Mouse (Mus musculus) splenic B cell, adult 2 months (primary cell): ENCODE measurements around the gene Vopp1.
A peak's percentile ranks its signal among the peaks of the same experiment; 100 is the strongest.
"Not testable (repeated sequence)": the region's sequence is repeated elsewhere in the genome, so short reads cannot be mapped to it uniquely, and the experiment has no call there.

Source experiments
- DNase-seq: peaks from one replicate; pipeline ENCODE4 v3.0.0-alpha.2; 2011; ENCODE audit warnings: low read depth, low spot score
- H3K27me3 ChIP-seq: 2 replicates; pipeline ENCODE4 v1.6.1; 2012; ENCODE audit warnings: mild to moderate bottlenecking, low read length, moderate library complexity, mixed read lengths; ENCODE audit not compliant: control insufficient read depth, poor library complexity, insufficient read depth, severe bottlenecking
- H3K36me3 ChIP-seq: 2 replicates; pipeline ENCODE4 v1.6.1; 2012; ENCODE audit warnings: mild to moderate bottlenecking, low read length, moderate library complexity, mixed read lengths; ENCODE audit not compliant: control insufficient read depth, poor library complexity, insufficient read depth, severe bottlenecking

The Vopp1 gene

GRCm38 (mm10) chr6:57824422-57825258, at the start of gene Vopp1:
Vopp1 (minus strand) TSS chr6:57825159.
- DNase-seq = peak; percentile 72
- no peaks in the 10 kb centered on the region for H3K36me3 ChIP-seq

GRCm38 (mm10) chr6:57859043-57860042, 34.4 kb upstream of the Vopp1 start:
- peak; percentile 61 for DNase-seq
- Histone ChIP-seq H3K36me3 (no peaks in the 10 kb centered on the region), H3K27me3 (no peaks in the 10 kb centered on the region)

More at GRCm38 (mm10) chr6:57824422-57825258, at the start of gene Vopp1:
- no peaks in the 10 kb centered on the region; the same call in 1 of the 2 replicates for H3K27me3 ChIP-seq

- DNase-seq, H3K36me3 ChIP-seq, H3K27me3 ChIP-seq: not testable (repeated sequence)
These were observed 26.2 kb upstream of the Vopp1 start for GRCm38 (mm10) chr6:57851177-57851576.

- DNase-seq = no peak
These were observed 25.3 kb upstream of the Vopp1 start, which contains the start of gene Vmn1r21 for GRCm38 (mm10) chr6:57850286-57850685. Vmn1r21 (minus strand) TSS chr6:57850343.

GRCm38 (mm10) chr6:57839693-57840408, 14.9 kb upstream of the Vopp1 start:
- Histone ChIP-seq H3K27me3 (no peaks in the 10 kb centered on the region), H3K36me3 (no peaks in the 10 kb centered on the region)
- DNase-seq = no peak

More at GRCm38 (mm10) chr6:57850286-57850685, 25.3 kb upstream of the Vopp1 start, which contains the start of gene Vmn1r21:
- Histone ChIP-seq H3K36me3 (no peaks in the 10 kb centered on the region), H3K27me3 (no peaks in the 10 kb centered on the region)

GRCm38 (mm10) chr6:57825259-57825715, 328 bp upstream of the Vopp1 start:
- peak; percentile 5 for DNase-seq
- Histone ChIP-seq H3K36me3 (no peaks in the 10 kb centered on the region), H3K27me3 (no peaks in the 10 kb centered on the region; the same call in 1 of the 2 replicates)

GRCm38 (mm10) chr6:57823461-57823860, 1.5 kb downstream of the Vopp1 start:
- DNase-seq = peak; percentile 27
- Histone ChIP-seq H3K27me3 (no peaks in the 10 kb centered on the region; the same call in 1 of the 2 replicates), H3K36me3 (no peaks in the 10 kb centered on the region)

GRCm38 (mm10) chr6:57822648-57823410, 2.1 kb downstream of the Vopp1 start:
- no peaks in the 10 kb centered on the region for H3K36me3 ChIP-seq
- H3K27me3 ChIP-seq = no peaks in the 10 kb centered on the region; the same call in 1 of the 2 replicates
- DNase-seq = peak; percentile 35

- no peak for DNase-seq
- no peaks in the 10 kb centered on the region for H3K27me3 ChIP-seq
- H3K36me3 ChIP-seq = no peaks in the 10 kb centered on the region
These were observed 10.5 kb downstream of the Vopp1 start for GRCm38 (mm10) chr6:57814436-57814940.

- Histone ChIP-seq H3K36me3 (no peaks in the 10 kb centered on the region), H3K27me3 (no peaks in the 10 kb centered on the region)
- peak; percentile 10 for DNase-seq
These were observed 12.9 kb downstream of the Vopp1 start for GRCm38 (mm10) chr6:57811748-57812730.

GRCm38 (mm10) chr6:57805218-57806069, 19.5 kb downstream of the Vopp1 start:
- DNase-seq = no peak
- H3K36me3 ChIP-seq = no peaks in the 10 kb centered on the region
- H3K27me3 ChIP-seq = no peaks in the 10 kb centered on the region

GRCm38 (mm10) chr6:57803130-57803529, 21.8 kb downstream of the Vopp1 start:
- DNase-seq = no peak
- no peaks in the 10 kb centered on the region for H3K27me3 ChIP-seq

More at GRCm38 (mm10) chr6:57803130-57803529, 21.8 kb downstream of the Vopp1 start:
- H3K36me3 ChIP-seq = no peaks in the 10 kb centered on the region
